Mouse (Mus musculus) hindbrain, embryonic 14.5 days (tissue): Measurements from ENCODE around the gene Rnf115. TPM values are rescaled to one million over a fixed set of nuclear protein-coding genes. Genes with fewer than 3 reads are reported as not detected.

Source experiments
- ATAC-seq: fragments of 200-750 bp; cut with Nextera tagmentation; 2 replicates; pipeline ENCODE4 v1.8.0; 2017; ENCODE audit warnings: moderate number of reproducible peaks, mild to moderate bottlenecking, moderate TSS enrichment, moderate library complexity; ENCODE audit not compliant: low FRiP score
- DNase-seq: peaks from one replicate; pipeline ENCODE4 v3.0.0-alpha.2; 2015; ENCODE audit warnings: low spot score
- H3K27ac ChIP-seq: fragments of 300-500 bp; sonication (generic); 2 replicates; pipeline ENCODE4 v1.5.1; 2014; ENCODE audit warnings: mild to moderate bottlenecking, moderate library complexity
- H3K27me3 ChIP-seq: fragments of 300-500 bp; sonication (generic); 2 replicates; pipeline ENCODE4 v1.6.1; 2014; ENCODE audit warnings: mild to moderate bottlenecking, low read length, mixed read lengths; ENCODE audit not compliant: control insufficient read depth, insufficient read depth
- H3K36me3 ChIP-seq: fragments of 300-500 bp; sonication (generic); replicated peaks from 2 replicates; pipeline ENCODE4 v1.6.1; 2014; ENCODE audit not compliant: control insufficient read depth, insufficient read depth
- H3K4me1 ChIP-seq: fragments of 300-500 bp; sonication (generic); replicated peaks from 2 replicates; pipeline ENCODE4 v1.6.1; 2014; ENCODE audit warnings: antibody characterized with exemption, low read length, mixed read lengths; ENCODE audit not compliant: control insufficient read depth, insufficient read depth
- H3K4me2 ChIP-seq: fragments of 300-500 bp; sonication (generic); replicated peaks from 2 replicates; pipeline ENCODE4 v1.6.1; 2014; ENCODE audit warnings: mild to moderate bottlenecking, moderate library complexity
- H3K4me3 ChIP-seq: fragments of 300-500 bp; sonication (generic); replicated peaks from 2 replicates; pipeline ENCODE4 v1.5.1; 2014; ENCODE audit warnings: mild to moderate bottlenecking, low read length
- H3K9ac ChIP-seq: fragments of 300-500 bp; sonication (generic); 2 replicates; pipeline ENCODE4 v1.6.1; 2014
- H3K9me3 ChIP-seq: fragments of 300-500 bp; sonication (generic); 2 replicates; pipeline ENCODE4 v1.6.1; 2016; ENCODE audit warnings: low read length; ENCODE audit not compliant: control insufficient read depth
- WGBS: fragments of 180-500 bp; shearing (Covaris S2); extraction: QIAGEN DNeasy Blood & Tissue Kit; methylation state at CpG from one replicate; pipeline ENCODE4 v1.1.7; 2014; 5-methylcytosine and 5-hydroxymethylcytosine counted together
- polyA plus RNA-seq: library from polyadenylated mRNA; unstranded; fragments of >200 nt; fragmentation: Nextera tagmentation; extraction: Ambion mirVana; gene quantifications from 2 replicates; pipeline ENCODE4 v1.2.1, GENCODE M21; 2014

Gene Rnf115
- polyA plus RNA-seq, 1 experiment from 2014 or later: 79.4 TPM

GRCm38 (mm10) chr3:96746829-96747228 is 19.4 kb downstream of the Rnf115 start:
- ATAC-seq (no peak), DNase-seq (no peak)
- H3K4me1 ChIP-seq: no peaks in the 10 kb centered on the region

GRCm38 (mm10) chr3:96755935-96756334 is 28.5 kb downstream of the Rnf115 start:
- WGBS: 94% methylated on average over 1 of the region's 1 CpGs
- H3K27me3 ChIP-seq: no peaks in the 10 kb centered on the region
- no peaks in the 10 kb centered on the region for H3K9me3 ChIP-seq
- H3K4me1 ChIP-seq: no peaks in the 10 kb centered on the region
- no peak overlapping the region for H3K9ac ChIP-seq
- peaks cover 5% of the 10 kb centered on the region; the same call in 1 of the 2 replicates for H3K36me3 ChIP-seq
- no peak overlapping the region for H3K4me2 ChIP-seq
- H3K27ac ChIP-seq: no peak overlapping the region
- H3K4me3 ChIP-seq: no peak overlapping the region
- ATAC-seq: no peak
- no peak for DNase-seq

More at GRCm38 (mm10) chr3:96746829-96747228, 19.4 kb downstream of the Rnf115 start:
- Histone ChIP-seq H3K4me2 (no peak overlapping the region), H3K4me3 (no peak overlapping the region), H3K27ac (no peak overlapping the region), H3K27me3 (no peaks in the 10 kb centered on the region), H3K9ac (no peak overlapping the region), H3K9me3 (no peaks in the 10 kb centered on the region), H3K36me3 (no peaks in the 10 kb centered on the region)
- WGBS: 90% methylated on average over 1 of the region's 1 CpGs

- H3K27me3 ChIP-seq: no peaks in the 10 kb centered on the region
- H3K27ac ChIP-seq: no peak overlapping the region
- ATAC-seq: no peak
- H3K36me3 ChIP-seq: peaks cover 13% of the 10 kb centered on the region; the same call in 1 of the 2 replicates
- H3K9ac ChIP-seq: no peak overlapping the region
- H3K4me1 ChIP-seq: no peaks in the 10 kb centered on the region
- H3K9me3 ChIP-seq: no peaks in the 10 kb centered on the region
- WGBS: 53% methylated on average over 7 of the region's 7 CpGs
- H3K4me3 ChIP-seq: no peak overlapping the region
- H3K4me2 ChIP-seq: no peak overlapping the region
- DNase-seq: no peak
Observed at GRCm38 (mm10) chr3:96757691-96758090, 30.2 kb downstream of the Rnf115 start.

GRCm38 (mm10) chr3:96759695-96760094 is 32.2 kb downstream of the Rnf115 start:
- no peak overlapping the region for H3K4me2 ChIP-seq
- DNase-seq: no peak
- H3K9ac ChIP-seq: no peak overlapping the region
- no peak overlapping the region for H3K4me3 ChIP-seq
- ATAC-seq: no peak
- no peaks in the 10 kb centered on the region for H3K27me3 ChIP-seq
- H3K9me3 ChIP-seq: no peaks in the 10 kb centered on the region
- no peak overlapping the region for H3K27ac ChIP-seq
- no peaks in the 10 kb centered on the region for H3K4me1 ChIP-seq
- WGBS: 96% methylated on average over 4 of the region's 4 CpGs
- peaks cover 13% of the 10 kb centered on the region; the same call in 1 of the 2 replicates for H3K36me3 ChIP-seq

GRCm38 (mm10) chr3:96764528-96764927 is 37.1 kb downstream of the Rnf115 start:
- Histone ChIP-seq H3K36me3 (peaks cover 13% of the 10 kb centered on the region; the same call in 1 of the 2 replicates), H3K4me1 (no peaks in the 10 kb centered on the region), H3K9me3 (no peaks in the 10 kb centered on the region), H3K4me3 (no peak overlapping the region), H3K9ac (no peak overlapping the region), H3K27me3 (no peaks in the 10 kb centered on the region), H3K4me2 (no peak overlapping the region), H3K27ac (no peak overlapping the region)
- DNase-seq (no peak), ATAC-seq (no peak)
- WGBS: 89% methylated on average over 1 of the region's 1 CpGs

- 89% methylated on average over 5 of the region's 5 CpGs for WGBS
- no peak for ATAC-seq
Observed at GRCm38 (mm10) chr3:96769971-96770370, 42.5 kb downstream of the Rnf115 start.

GRCm38 (mm10) chr3:96772949-96773348 is 45.5 kb downstream of the Rnf115 start:
- Histone ChIP-seq H3K9me3 (no peaks in the 10 kb centered on the region), H3K4me1 (no peaks in the 10 kb centered on the region), H3K27me3 (no peaks in the 10 kb centered on the region), H3K4me3 (no peak overlapping the region), H3K27ac (no peak overlapping the region), H3K4me2 (no peak overlapping the region), H3K9ac (no peak overlapping the region), H3K36me3 (peaks cover 4% of the 10 kb centered on the region)
- 52% methylated on average over 1 of the region's 1 CpGs for WGBS
- ATAC-seq (no peak), DNase-seq (no peak)

More at GRCm38 (mm10) chr3:96769971-96770370, 42.5 kb downstream of the Rnf115 start:
- DNase-seq: no peak
- no peaks in the 10 kb centered on the region for H3K36me3 ChIP-seq
- H3K4me1 ChIP-seq: no peaks in the 10 kb centered on the region
- H3K9me3 ChIP-seq: no peaks in the 10 kb centered on the region
- H3K27ac ChIP-seq: no peak overlapping the region
- H3K4me2 ChIP-seq: no peak overlapping the region
- H3K9ac ChIP-seq: no peak overlapping the region
- no peaks in the 10 kb centered on the region for H3K27me3 ChIP-seq
- no peak overlapping the region for H3K4me3 ChIP-seq

- 79% methylated on average over 3 of the region's 3 CpGs for WGBS
Observed at GRCm38 (mm10) chr3:96777120-96777519, 49.7 kb downstream of the Rnf115 start.

GRCm38 (mm10) chr3:96782236-96782635 is 54.8 kb downstream of the Rnf115 start:
- no peak overlapping the region for H3K4me2 ChIP-seq
- DNase-seq: no peak
- peaks cover 28% of the 10 kb centered on the region for H3K36me3 ChIP-seq
- H3K27me3 ChIP-seq: no peaks in the 10 kb centered on the region
- H3K27ac ChIP-seq: no peak overlapping the region
- no peaks in the 10 kb centered on the region for H3K9me3 ChIP-seq
- no peaks in the 10 kb centered on the region for H3K4me1 ChIP-seq
- no peak overlapping the region for H3K9ac ChIP-seq
- no peak for ATAC-seq
- WGBS: 70% methylated on average over 8 of the region's 8 CpGs
- H3K4me3 ChIP-seq: no peak overlapping the region

More at GRCm38 (mm10) chr3:96777120-96777519, 49.7 kb downstream of the Rnf115 start:
- no peaks in the 10 kb centered on the region for H3K9me3 ChIP-seq
- H3K27ac ChIP-seq: no peak overlapping the region
- H3K4me2 ChIP-seq: no peak overlapping the region
- H3K9ac ChIP-seq: no peak overlapping the region
- H3K4me1 ChIP-seq: no peaks in the 10 kb centered on the region
- no peaks in the 10 kb centered on the region for H3K27me3 ChIP-seq
- DNase-seq (no peak), ATAC-seq (no peak)
- H3K36me3 ChIP-seq: peaks cover 4% of the 10 kb centered on the region
- H3K4me3 ChIP-seq: no peak overlapping the region

- DNase-seq (no peak), ATAC-seq (no peak)
- Histone ChIP-seq H3K27ac (no peak overlapping the region), H3K27me3 (no peaks in the 10 kb centered on the region), H3K4me1 (no peaks in the 10 kb centered on the region), H3K4me2 (no peak overlapping the region), H3K4me3 (no peak overlapping the region), H3K36me3 (peaks cover 68% of the 10 kb centered on the region), H3K9ac (no peak overlapping the region), H3K9me3 (no peaks in the 10 kb centered on the region)
- WGBS: 90% methylated on average over 1 of the region's 1 CpGs
Observed at GRCm38 (mm10) chr3:96787784-96788183, 60.3 kb downstream of the Rnf115 start.
